Mouse (Mus musculus): Measurements from ENCODE around the gene Kansl3. TPM values are rescaled to one million over a fixed set of nuclear protein-coding genes. Genes with fewer than 3 reads are reported as not detected.

Kansl3 gene
- polyA plus RNA-seq (2015; fragmentation: Nextera tagmentation; extraction: Ambion mirVana), result 8.5 and 10.1 TPM in 2 replicates

GRCm38 (mm10) chr1:36368969-36369645 lies at the start of gene Kansl3:
Gene Kansl3, minus strand, starts transcription at chr1:36369181.
- no peak for TF ChIP-seq CTCF (IDR thresholded peaks at IDR 0.05; ENCODE audit: low read depth)
- TF ChIP-seq EP300 (IDR thresholded peaks at IDR 0.05; ENCODE audit: low read depth), result no peak
- no peaks in the 10 kb centered on the region for H3K27me3 ChIP-seq (ENCODE audit: insufficient read depth, low read length)
- peak; percentile 95 for DNase-seq
- H3K4me1 ChIP-seq (ENCODE audit: insufficient read depth), result peaks cover 13% of the 10 kb centered on the region
- H3K36me3 ChIP-seq (replicated peaks; ENCODE audit: insufficient read depth, low read length), result peaks cover 21% of the 10 kb centered on the region
- H3K4me2 ChIP-seq (ENCODE audit: low read depth, low read length), result peak within 1 kb of the TSS; percentile 75
- peak within 1 kb of the TSS; percentile 80 for H3K9ac ChIP-seq (replicated peaks)
- H3K4me3 ChIP-seq (ENCODE audit: low read depth, low read length), result peak within 1 kb of the TSS; percentile 64
- WGBS (ENCODE audit: insufficient replicate concordance), result 3% methylated on average over 50 of the region's 61 CpGs
- H3K27ac ChIP-seq (ENCODE audit: low read depth), result peak within 1 kb of the TSS; percentile 64
- no peaks in the 10 kb centered on the region for H3K9me3 ChIP-seq (ENCODE audit: low read length)
- ATAC-seq, result peak; percentile 93

DNA sequence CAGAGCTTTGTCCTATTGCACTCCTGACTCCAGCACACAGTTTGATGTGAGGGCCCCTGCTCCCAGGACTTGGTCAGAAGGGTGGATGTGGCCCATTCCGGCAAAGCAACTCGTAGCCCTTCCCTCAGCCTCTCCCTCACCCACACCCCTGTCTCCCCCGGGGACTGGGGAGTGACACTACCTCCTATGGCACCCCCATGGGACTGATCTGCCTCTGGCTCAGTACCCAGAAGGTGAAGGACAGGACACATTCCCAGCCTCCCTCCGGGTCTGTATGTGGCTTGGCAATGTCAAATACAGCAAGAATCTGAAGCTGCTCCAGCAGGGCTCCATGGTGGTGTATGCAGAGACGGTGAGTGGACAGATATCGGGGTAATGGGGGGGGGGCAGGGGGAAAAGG lies 35.5 kb upstream of the Kansl3 start:
- H3K4me1 ChIP-seq (ENCODE audit: insufficient read depth), result no peaks in the 10 kb centered on the region
- H3K27me3 ChIP-seq (ENCODE audit: insufficient read depth, low read length), result no peaks in the 10 kb centered on the region
- no peak for TF ChIP-seq CTCF (IDR thresholded peaks at IDR 0.05; ENCODE audit: low read depth)
- no peak for TF ChIP-seq EP300 (IDR thresholded peaks at IDR 0.05; ENCODE audit: low read depth)
- no peak overlapping the region for H3K27ac ChIP-seq (ENCODE audit: low read depth)
- H3K9me3 ChIP-seq (ENCODE audit: low read length), result no peaks in the 10 kb centered on the region
- no peaks in the 10 kb centered on the region for H3K36me3 ChIP-seq (replicated peaks; ENCODE audit: insufficient read depth, low read length)
- no peak overlapping the region for H3K4me2 ChIP-seq (ENCODE audit: low read depth, low read length)
- H3K4me3 ChIP-seq (ENCODE audit: low read depth, low read length), result no peak overlapping the region
- DNase-seq, result no peak
- no peak for ATAC-seq
- no peak overlapping the region for H3K9ac ChIP-seq (replicated peaks)
- WGBS (ENCODE audit: insufficient replicate concordance), result 70% methylated on average over 6 of the region's 6 CpGs

DNA sequence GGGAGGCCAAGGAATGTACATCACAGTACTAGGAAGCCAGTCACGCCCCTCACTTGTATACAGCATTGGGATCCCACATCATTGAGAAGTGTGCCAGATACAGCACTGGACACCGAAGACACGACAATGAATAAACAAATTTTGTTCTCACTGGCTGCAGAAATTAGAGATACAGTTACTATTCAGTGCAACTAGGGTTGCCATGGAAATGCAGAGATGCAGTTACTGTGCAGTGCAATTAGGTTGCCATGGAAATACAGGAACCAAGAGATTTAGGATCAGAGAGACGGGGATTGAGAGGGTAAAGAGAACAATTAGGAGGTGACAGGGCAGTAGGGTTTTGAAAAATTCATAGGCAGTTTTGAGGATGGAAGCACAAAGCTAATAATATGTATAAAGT lies 32.5 kb upstream of the Kansl3 start:
- H3K27me3 ChIP-seq (ENCODE audit: insufficient read depth, low read length), result no peaks in the 10 kb centered on the region
- no peak overlapping the region for H3K4me2 ChIP-seq (ENCODE audit: low read depth, low read length)
- TF ChIP-seq EP300 (IDR thresholded peaks at IDR 0.05; ENCODE audit: low read depth) (no peak), CTCF (IDR thresholded peaks at IDR 0.05; ENCODE audit: low read depth) (no peak)
- ATAC-seq, result no peak
- no peak overlapping the region for H3K27ac ChIP-seq (ENCODE audit: low read depth)
- no peaks in the 10 kb centered on the region for H3K9me3 ChIP-seq (ENCODE audit: low read length)
- no peak overlapping the region for H3K9ac ChIP-seq (replicated peaks)
- DNase-seq, result no peak
- 71% methylated on average over 4 of the region's 4 CpGs for WGBS (ENCODE audit: insufficient replicate concordance)
- no peaks in the 10 kb centered on the region for H3K36me3 ChIP-seq (replicated peaks; ENCODE audit: insufficient read depth, low read length)
- no peaks in the 10 kb centered on the region for H3K4me1 ChIP-seq (ENCODE audit: insufficient read depth)
- H3K4me3 ChIP-seq (ENCODE audit: low read depth, low read length), result no peak overlapping the region

- WGBS (ENCODE audit: insufficient replicate concordance), result 25% methylated on average over 6 of the region's 6 CpGs
These were observed 28.1 kb upstream of the Kansl3 start for GRCm38 (mm10) chr1:36397041-36397440.

GRCm38 (mm10) chr1:36379582-36379981 lies 10.6 kb upstream of the Kansl3 start:
- Histone ChIP-seq H3K4me1 (ENCODE audit: insufficient read depth) (no peaks in the 10 kb centered on the region), H3K4me3 (ENCODE audit: low read depth, low read length) (no peak overlapping the region), H3K4me2 (ENCODE audit: low read depth, low read length) (no peak overlapping the region), H3K9ac (replicated peaks) (no peak overlapping the region), H3K27me3 (ENCODE audit: insufficient read depth, low read length) (no peaks in the 10 kb centered on the region), H3K36me3 (replicated peaks; ENCODE audit: insufficient read depth, low read length) (no peaks in the 10 kb centered on the region), H3K9me3 (ENCODE audit: low read length) (no peaks in the 10 kb centered on the region), H3K27ac (ENCODE audit: low read depth) (no peak overlapping the region)
- TF ChIP-seq CTCF (IDR thresholded peaks at IDR 0.05; ENCODE audit: low read depth) (peak; percentile 26; the same call in 1 of the 2 replicates), EP300 (IDR thresholded peaks at IDR 0.05; ENCODE audit: low read depth) (no peak)
- ATAC-seq (peak; percentile 19; the same call in 1 of the 2 replicates), DNase-seq (no peak)
- WGBS (ENCODE audit: insufficient replicate concordance), result 61% methylated on average over 4 of the region's 4 CpGs

More at GRCm38 (mm10) chr1:36397041-36397440, 28.1 kb upstream of the Kansl3 start:
- TF ChIP-seq EP300 (IDR thresholded peaks at IDR 0.05; ENCODE audit: low read depth) (no peak), CTCF (IDR thresholded peaks at IDR 0.05; ENCODE audit: low read depth) (no peak)
- Histone ChIP-seq H3K9me3 (ENCODE audit: low read length) (no peaks in the 10 kb centered on the region), H3K27ac (ENCODE audit: low read depth) (no peak overlapping the region), H3K4me2 (ENCODE audit: low read depth, low read length) (no peak overlapping the region), H3K36me3 (replicated peaks; ENCODE audit: insufficient read depth, low read length) (no peaks in the 10 kb centered on the region), H3K27me3 (ENCODE audit: insufficient read depth, low read length) (no peaks in the 10 kb centered on the region), H3K4me3 (ENCODE audit: low read depth, low read length) (no peak overlapping the region), H3K9ac (replicated peaks) (no peak overlapping the region), H3K4me1 (ENCODE audit: insufficient read depth) (no peaks in the 10 kb centered on the region)
- ATAC-seq (no peak), DNase-seq (no peak)

- H3K4me1 ChIP-seq (ENCODE audit: insufficient read depth), result no peaks in the 10 kb centered on the region
- H3K9ac ChIP-seq (replicated peaks), result no peak overlapping the region
- no peak overlapping the region for H3K4me3 ChIP-seq (ENCODE audit: low read depth, low read length)
- no peak for TF ChIP-seq EP300 (IDR thresholded peaks at IDR 0.05; ENCODE audit: low read depth)
- TF ChIP-seq CTCF (IDR thresholded peaks at IDR 0.05; ENCODE audit: low read depth), result no peak
- H3K9me3 ChIP-seq (ENCODE audit: low read length), result no peaks in the 10 kb centered on the region
- H3K36me3 ChIP-seq (replicated peaks; ENCODE audit: insufficient read depth, low read length), result no peaks in the 10 kb centered on the region
- DNase-seq (no peak), ATAC-seq (no peak; the same call in 1 of the 2 replicates)
- WGBS (ENCODE audit: insufficient replicate concordance), result 49% methylated on average over 6 of the region's 6 CpGs
- H3K27ac ChIP-seq (ENCODE audit: low read depth), result no peak overlapping the region
- H3K27me3 ChIP-seq (ENCODE audit: insufficient read depth, low read length), result no peaks in the 10 kb centered on the region
- H3K4me2 ChIP-seq (ENCODE audit: low read depth, low read length), result no peak overlapping the region
These were observed 9.9 kb upstream of the Kansl3 start for GRCm38 (mm10) chr1:36378880-36379279.
